Mouse (Mus musculus) hindbrain, embryonic 13.5 days (tissue): Measurements from ENCODE around the gene Nr3c2. TPM values are rescaled to one million over a fixed set of nuclear protein-coding genes. Genes with fewer than 3 reads are reported as not detected.

Experiments used
- ATAC-seq: fragments of 200-750 bp; cut with Nextera tagmentation; 2 replicates; pipeline ENCODE4 v1.8.0; 2017; ENCODE audit warnings: moderate TSS enrichment; ENCODE audit not compliant: low FRiP score
- H3K27ac ChIP-seq: fragments of 300-500 bp; sonication (generic); 2 replicates; pipeline ENCODE4 v1.5.1; 2015; ENCODE audit warnings: inconsistent platforms, mild to moderate bottlenecking, moderate library complexity
- H3K27me3 ChIP-seq: fragments of 300-500 bp; sonication (generic); 2 replicates; pipeline ENCODE4 v1.6.1; 2015; ENCODE audit warnings: mild to moderate bottlenecking, inconsistent platforms
- H3K36me3 ChIP-seq: fragments of 300-500 bp; sonication (generic); 2 replicates; pipeline ENCODE4 v1.6.1; 2015; ENCODE audit warnings: mild to moderate bottlenecking, inconsistent platforms
- H3K4me1 ChIP-seq: fragments of 300-500 bp; sonication (generic); replicated peaks from 2 replicates; pipeline ENCODE4 v1.6.1; 2015; ENCODE audit warnings: inconsistent platforms
- H3K4me2 ChIP-seq: fragments of 300-500 bp; sonication (generic); 2 replicates; pipeline ENCODE4 v1.6.1; 2015; ENCODE audit warnings: inconsistent platforms, mild to moderate bottlenecking, moderate library complexity
- H3K4me3 ChIP-seq: fragments of 300-500 bp; sonication (generic); 2 replicates; pipeline ENCODE4 v1.5.1; 2015; ENCODE audit warnings: mild to moderate bottlenecking, inconsistent platforms
- H3K9ac ChIP-seq: fragments of 300-500 bp; sonication (generic); 2 replicates; pipeline ENCODE4 v1.6.1; 2015; ENCODE audit warnings: mild to moderate bottlenecking, inconsistent platforms
- H3K9me3 ChIP-seq: fragments of 300-500 bp; sonication (generic); 2 replicates; pipeline ENCODE4 v1.6.1; 2016; ENCODE audit warnings: inconsistent platforms
- WGBS: fragments of 180-500 bp; shearing (Covaris S2); methylation state at CpG from one replicate; pipeline ENCODE4 v1.1.7; 2015; 5-methylcytosine and 5-hydroxymethylcytosine counted together
- polyA plus RNA-seq: library from polyadenylated mRNA; unstranded; fragments of >200 nt; fragmentation: Nextera tagmentation; extraction: Ambion mirVana; gene quantifications from 2 replicates; pipeline ENCODE4 v1.2.1, GENCODE M21; 2015

The Nr3c2 gene
- polyA plus RNA-seq, 1 experiment from 2014 or later, result 3.4 TPM

DNA sequence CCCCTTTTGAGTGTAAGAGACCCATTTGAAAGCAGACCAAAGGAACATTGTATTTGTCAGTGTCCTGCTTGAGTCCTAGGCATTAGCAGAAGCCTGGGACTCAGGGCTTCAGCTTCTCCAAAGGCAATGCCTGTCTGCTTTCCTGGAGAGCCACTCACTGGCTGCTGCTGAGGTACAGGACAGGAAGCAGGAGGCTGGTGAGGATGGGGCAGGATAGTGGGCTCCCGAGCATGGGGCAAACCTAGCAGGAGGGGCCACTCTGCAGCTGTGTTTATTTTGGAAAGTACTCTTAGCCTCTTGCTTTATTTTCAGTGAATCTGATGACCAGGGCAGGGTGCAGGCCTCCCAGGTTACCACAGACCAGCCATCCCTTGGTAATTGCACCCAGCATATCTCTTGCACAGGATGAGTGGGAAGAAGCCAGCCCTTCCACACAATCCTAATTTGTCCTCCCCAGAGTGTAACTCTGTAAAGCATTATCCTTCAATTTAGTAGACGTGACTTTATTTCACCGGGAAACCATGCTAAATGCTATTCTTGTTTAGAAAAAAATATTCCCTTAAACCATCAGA, 314.7 kb downstream of the Nr3c2 start:
- ATAC-seq, result no peak
- no peak overlapping the region for H3K9ac ChIP-seq
- H3K4me1 ChIP-seq, result no peaks in the 10 kb centered on the region
- no peak overlapping the region for H3K4me2 ChIP-seq
- no peaks in the 10 kb centered on the region for H3K27me3 ChIP-seq
- WGBS, result 82% methylated on average over 3 of the region's 3 CpGs
- H3K27ac ChIP-seq, result no peak overlapping the region
- no peak overlapping the region for H3K4me3 ChIP-seq
- no peaks in the 10 kb centered on the region for H3K9me3 ChIP-seq
- H3K36me3 ChIP-seq, result no peaks in the 10 kb centered on the region

DNA sequence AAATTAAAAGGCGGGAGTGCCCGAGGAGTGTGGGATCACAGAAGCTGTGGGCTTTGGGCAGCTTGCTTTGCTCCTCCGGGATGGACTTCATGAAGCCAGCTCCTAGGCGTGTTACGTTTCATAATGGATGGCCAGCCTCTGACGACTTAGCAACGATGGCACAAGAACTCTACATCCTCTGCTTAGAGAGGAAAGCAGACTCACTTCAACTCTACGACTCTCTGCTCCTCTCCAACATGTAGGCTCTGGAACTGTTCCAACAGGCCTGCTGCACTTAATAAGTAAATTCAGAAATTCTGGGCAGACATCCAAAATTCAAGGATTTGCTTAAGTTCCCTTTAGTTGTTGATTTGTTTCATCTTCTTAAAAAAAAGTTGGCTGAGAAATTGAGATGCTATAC, 315.4 kb downstream of the Nr3c2 start:
- Histone ChIP-seq H3K36me3 (no peaks in the 10 kb centered on the region), H3K27me3 (no peaks in the 10 kb centered on the region), H3K4me1 (no peaks in the 10 kb centered on the region), H3K4me3 (no peak overlapping the region), H3K4me2 (no peak overlapping the region), H3K9ac (no peak overlapping the region), H3K27ac (no peak overlapping the region), H3K9me3 (no peaks in the 10 kb centered on the region)
- 83% methylated on average over 8 of the region's 8 CpGs for WGBS
- no peak for ATAC-seq

DNA sequence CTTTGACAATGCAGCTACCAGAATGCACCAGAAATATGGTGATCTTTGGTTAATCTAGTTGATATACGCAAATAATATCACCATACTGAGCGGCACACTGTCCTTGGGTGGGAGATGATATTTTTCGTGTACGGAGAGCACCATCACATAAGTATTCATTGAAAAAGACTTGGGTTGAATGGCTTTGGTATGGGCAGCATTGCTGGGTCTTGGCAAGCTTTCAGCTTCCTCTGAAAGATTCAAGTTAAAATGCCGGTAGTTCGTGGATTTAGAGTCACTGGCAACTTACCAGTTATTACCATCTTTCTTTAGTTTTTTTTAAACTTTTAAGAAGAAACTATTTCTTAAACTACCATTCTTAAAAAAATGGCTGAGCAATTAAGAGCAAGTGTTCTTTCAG, 315.9 kb downstream of the Nr3c2 start:
- Histone ChIP-seq H3K9ac (no peak overlapping the region), H3K36me3 (no peaks in the 10 kb centered on the region), H3K9me3 (no peaks in the 10 kb centered on the region), H3K4me1 (no peaks in the 10 kb centered on the region), H3K27me3 (no peaks in the 10 kb centered on the region), H3K27ac (no peak overlapping the region), H3K4me2 (no peak overlapping the region), H3K4me3 (no peak overlapping the region)
- 88% methylated on average over 6 of the region's 6 CpGs for WGBS
- ATAC-seq, result no peak

DNA sequence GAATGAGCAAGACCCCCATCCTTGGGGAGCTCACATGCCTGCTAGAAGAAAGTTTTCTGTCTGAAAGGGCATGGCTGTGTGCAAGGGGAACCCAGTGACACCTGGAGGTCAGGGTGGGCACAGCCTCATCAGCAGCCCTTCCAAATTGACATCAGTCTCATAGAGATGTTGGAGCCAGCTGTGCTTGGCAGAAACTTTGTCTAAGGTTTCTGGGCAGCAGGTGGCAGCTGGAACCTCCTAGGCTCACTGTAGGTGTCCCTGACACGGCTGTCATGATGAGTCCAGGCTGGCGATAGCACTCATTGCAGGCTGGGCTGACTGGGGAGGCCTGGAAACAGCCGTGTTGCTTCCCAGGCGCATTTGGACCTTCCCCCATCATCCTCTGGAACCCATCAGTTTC, 323.9 kb downstream of the Nr3c2 start:
- Histone ChIP-seq H3K9ac (no peak overlapping the region), H3K36me3 (no peaks in the 10 kb centered on the region), H3K4me3 (no peak overlapping the region), H3K27ac (no peak overlapping the region), H3K27me3 (no peaks in the 10 kb centered on the region), H3K9me3 (no peaks in the 10 kb centered on the region), H3K4me2 (no peak overlapping the region), H3K4me1 (no peaks in the 10 kb centered on the region)
- ATAC-seq, result no peak
- 76% methylated on average over 4 of the region's 4 CpGs for WGBS

DNA sequence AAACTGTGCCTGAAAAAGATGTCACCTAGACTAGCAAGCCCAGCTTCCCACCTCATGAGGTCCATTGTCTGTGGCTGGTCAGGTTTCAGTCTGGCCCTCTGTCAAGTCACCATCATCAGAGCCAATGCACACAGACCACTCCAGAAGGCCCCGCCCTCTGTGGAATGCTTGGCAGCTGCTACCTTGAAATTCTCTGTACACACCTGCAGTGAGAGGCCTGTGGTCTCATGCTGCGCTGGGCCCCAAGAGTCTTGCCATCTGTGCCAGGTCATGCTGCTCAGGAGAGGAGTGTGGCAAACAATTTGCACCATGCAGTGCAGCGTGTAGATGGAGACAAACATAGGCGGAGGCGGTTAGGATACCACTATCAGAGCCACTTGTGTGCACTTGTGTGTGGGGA, 328.5 kb downstream of the Nr3c2 start:
- WGBS, result 88% methylated on average over 5 of the region's 5 CpGs

DNA sequence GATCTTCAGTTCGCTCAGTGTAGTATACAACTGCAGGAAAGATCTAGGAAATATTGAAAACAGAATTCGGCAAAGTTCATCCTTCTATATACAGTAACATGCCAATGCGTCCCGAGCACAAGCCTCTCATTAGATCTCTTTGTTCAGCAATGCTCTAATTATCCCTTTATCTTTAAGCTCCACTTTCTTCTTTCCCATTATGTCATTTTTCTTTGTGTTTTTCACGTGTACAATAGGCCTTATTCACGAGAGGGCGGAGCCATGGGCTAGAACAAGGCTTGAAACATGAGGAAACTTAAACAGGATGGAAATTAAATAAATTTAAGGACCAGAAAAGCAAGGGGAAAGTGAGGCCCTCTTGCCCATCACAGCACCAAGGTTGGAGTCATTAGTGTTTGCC, 329.4 kb downstream of the Nr3c2 start:
- no peak overlapping the region for H3K4me3 ChIP-seq
- WGBS, result 84% methylated on average over 7 of the region's 7 CpGs
- H3K9ac ChIP-seq, result no peak overlapping the region
- ATAC-seq, result no peak
- no peaks in the 10 kb centered on the region for H3K27me3 ChIP-seq
- H3K27ac ChIP-seq, result no peak overlapping the region
- H3K4me2 ChIP-seq, result no peak overlapping the region
- no peaks in the 10 kb centered on the region for H3K4me1 ChIP-seq
- no peaks in the 10 kb centered on the region for H3K9me3 ChIP-seq
- H3K36me3 ChIP-seq, result no peaks in the 10 kb centered on the region

More for the DNA sequence above, 328.5 kb downstream of the Nr3c2 start:
- Histone ChIP-seq H3K9ac (no peak overlapping the region), H3K27ac (no peak overlapping the region), H3K9me3 (no peaks in the 10 kb centered on the region), H3K4me2 (no peak overlapping the region), H3K4me3 (no peak overlapping the region), H3K4me1 (no peaks in the 10 kb centered on the region), H3K36me3 (no peaks in the 10 kb centered on the region), H3K27me3 (no peaks in the 10 kb centered on the region)
- ATAC-seq, result no peak

DNA sequence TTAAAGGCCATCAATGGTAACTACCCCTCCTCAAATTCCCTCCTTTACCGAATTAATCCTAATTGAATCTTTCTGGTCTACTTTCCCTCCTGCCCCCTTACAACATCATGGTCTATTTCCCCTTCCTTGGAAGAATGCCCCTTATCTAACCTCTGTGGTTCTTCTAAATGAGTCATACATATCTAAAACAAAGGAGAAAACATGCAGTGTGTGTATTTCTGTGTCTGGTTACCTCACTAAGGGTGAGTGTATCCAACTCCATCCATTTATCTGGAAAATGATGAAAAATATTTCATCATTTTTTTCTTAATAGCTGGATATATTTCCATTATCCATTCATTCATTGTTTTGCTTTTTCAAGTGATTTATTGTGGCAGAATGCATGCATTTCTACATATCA, 332.0 kb downstream of the Nr3c2 start:
- H3K9me3 ChIP-seq, result no peaks in the 10 kb centered on the region
- H3K27me3 ChIP-seq, result no peaks in the 10 kb centered on the region
- H3K36me3 ChIP-seq, result no peaks in the 10 kb centered on the region
- no peaks in the 10 kb centered on the region for H3K4me1 ChIP-seq
- no peak overlapping the region for H3K27ac ChIP-seq
- H3K4me3 ChIP-seq, result no peak overlapping the region
- no peak overlapping the region for H3K4me2 ChIP-seq
- 94% methylated on average over 1 of the region's 1 CpGs for WGBS
- no peak for ATAC-seq
- no peak overlapping the region for H3K9ac ChIP-seq

DNA sequence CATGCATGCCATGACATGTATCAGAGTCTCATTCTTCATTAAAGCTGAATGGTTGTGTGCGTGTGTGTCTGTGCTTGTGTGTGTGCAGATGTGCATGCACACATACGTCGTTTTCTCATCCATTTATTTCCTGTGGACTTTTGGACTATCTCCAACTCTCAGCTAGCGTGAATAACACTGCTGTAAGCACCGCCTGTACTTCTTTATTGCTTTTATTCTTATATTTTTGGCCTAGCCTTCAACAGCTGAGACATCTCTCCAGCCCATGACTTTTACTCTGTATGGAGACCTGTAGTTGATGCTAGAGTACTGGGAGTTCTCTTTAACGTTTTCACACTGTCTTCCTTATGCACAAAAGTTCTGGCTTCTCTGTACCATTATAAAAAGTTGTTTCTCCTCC, 332.6 kb downstream of the Nr3c2 start:
- Histone ChIP-seq H3K9ac (no peak overlapping the region), H3K27ac (no peak overlapping the region), H3K4me3 (no peak overlapping the region), H3K4me1 (no peaks in the 10 kb centered on the region), H3K4me2 (no peak overlapping the region), H3K36me3 (no peaks in the 10 kb centered on the region), H3K9me3 (no peaks in the 10 kb centered on the region), H3K27me3 (no peaks in the 10 kb centered on the region)
- WGBS, result 76% methylated on average over 6 of the region's 6 CpGs
- ATAC-seq, result no peak

DNA sequence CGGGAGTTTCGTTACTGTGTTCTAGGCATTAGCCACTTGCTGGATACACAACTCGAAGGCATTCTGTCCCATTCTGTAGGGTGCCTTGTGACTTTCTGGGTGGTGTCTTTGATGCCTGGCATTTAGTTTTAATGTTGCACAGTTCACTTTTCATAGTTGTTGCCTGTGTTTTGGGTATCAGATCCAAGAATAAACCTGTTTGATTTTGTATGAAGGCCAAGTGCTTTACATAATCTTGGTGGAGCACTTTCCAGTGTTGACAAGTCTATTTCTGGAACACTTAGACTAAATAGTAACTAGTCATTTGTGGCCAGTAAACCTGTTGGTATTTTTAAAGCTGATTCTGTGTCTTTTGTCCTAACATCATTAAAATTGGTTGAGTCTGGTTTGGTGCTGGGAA, 333.2 kb downstream of the Nr3c2 start:
- Histone ChIP-seq H3K27me3 (no peaks in the 10 kb centered on the region), H3K27ac (no peak overlapping the region), H3K9me3 (no peaks in the 10 kb centered on the region), H3K4me2 (no peak overlapping the region), H3K4me3 (no peak overlapping the region), H3K36me3 (no peaks in the 10 kb centered on the region), H3K9ac (no peak overlapping the region), H3K4me1 (no peaks in the 10 kb centered on the region)
- ATAC-seq, result no peak
- WGBS, result 95% methylated on average over 3 of the region's 3 CpGs

DNA sequence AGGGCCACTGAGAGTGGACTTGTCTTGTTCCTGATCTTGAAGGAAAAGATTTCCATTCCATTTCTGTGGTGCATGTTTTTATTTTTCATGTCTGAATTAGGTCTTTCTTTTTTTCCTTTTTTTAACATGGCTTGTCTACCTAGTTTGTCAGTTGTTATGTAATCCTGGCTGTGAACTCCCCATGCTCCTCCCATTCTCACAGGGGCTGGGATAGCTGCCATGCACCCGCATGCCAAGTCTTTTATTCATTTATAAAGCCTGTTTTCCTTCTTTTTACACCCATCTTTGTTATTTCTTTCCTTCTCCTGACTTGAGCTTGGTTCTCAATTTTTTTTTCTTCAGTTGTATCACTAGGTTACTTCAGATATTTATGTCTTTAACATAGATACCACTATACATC, 337.5 kb downstream of the Nr3c2 start:
- Histone ChIP-seq H3K27me3 (no peaks in the 10 kb centered on the region), H3K4me1 (no peaks in the 10 kb centered on the region), H3K9me3 (no peaks in the 10 kb centered on the region), H3K4me3 (no peak overlapping the region), H3K36me3 (no peaks in the 10 kb centered on the region), H3K9ac (no peak overlapping the region), H3K4me2 (no peak overlapping the region), H3K27ac (no peak overlapping the region)
- 79% methylated on average over 1 of the region's 1 CpGs for WGBS
- no peak for ATAC-seq

DNA sequence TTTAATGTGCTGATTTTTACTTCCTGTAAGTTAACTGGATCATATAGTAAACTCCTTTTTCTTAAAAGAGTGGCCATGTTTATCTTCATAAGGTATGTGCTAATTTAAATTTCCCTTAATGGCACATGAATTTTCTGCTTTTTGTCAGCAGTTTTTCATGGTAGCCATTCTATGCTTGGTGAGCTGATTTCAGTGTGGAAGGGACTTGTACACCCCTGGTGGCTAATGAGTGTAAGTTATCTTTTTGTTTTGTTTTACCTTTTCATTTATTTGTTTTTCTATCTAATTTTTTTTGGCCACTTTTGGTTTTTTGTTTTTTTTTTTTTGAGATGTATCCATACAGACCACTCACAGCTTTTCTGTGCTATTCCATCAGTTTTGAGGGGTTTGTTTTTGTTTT, 340.2 kb downstream of the Nr3c2 start:
- Histone ChIP-seq H3K9ac (no peak overlapping the region), H3K4me3 (no peak overlapping the region), H3K36me3 (no peaks in the 10 kb centered on the region), H3K9me3 (no peaks in the 10 kb centered on the region), H3K27me3 (no peaks in the 10 kb centered on the region), H3K27ac (no peak overlapping the region), H3K4me1 (peaks cover 4% of the 10 kb centered on the region), H3K4me2 (no peak overlapping the region)
- no peak for ATAC-seq

DNA sequence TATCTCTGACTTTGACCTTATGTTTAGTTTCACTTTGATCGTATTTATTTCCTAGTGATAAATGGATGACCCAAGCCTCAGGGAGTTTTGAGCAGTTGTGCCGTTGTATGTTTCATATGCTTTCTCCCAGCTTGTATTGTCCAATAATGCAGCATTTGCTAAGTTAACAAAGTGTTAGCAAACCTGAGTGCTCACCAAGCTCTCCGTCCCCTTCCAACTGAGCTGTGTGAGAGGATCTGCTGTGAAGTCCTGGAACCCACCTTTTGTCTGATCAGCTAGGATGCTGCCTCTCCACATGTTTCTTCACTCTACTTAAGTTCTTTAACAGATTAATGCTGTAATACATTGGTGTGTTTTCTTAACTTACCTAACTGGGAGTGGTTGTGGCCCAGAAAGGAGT, 342.1 kb downstream of the Nr3c2 start:
- H3K4me1 ChIP-seq, result peaks cover 6% of the 10 kb centered on the region
- no peak for ATAC-seq
- H3K27ac ChIP-seq, result no peak overlapping the region
- no peaks in the 10 kb centered on the region for H3K27me3 ChIP-seq
- H3K9ac ChIP-seq, result no peak overlapping the region
- H3K36me3 ChIP-seq, result no peaks in the 10 kb centered on the region
- no peak overlapping the region for H3K4me3 ChIP-seq
- WGBS, result 90% methylated on average over 3 of the region's 3 CpGs
- H3K9me3 ChIP-seq, result no peaks in the 10 kb centered on the region
- H3K4me2 ChIP-seq, result no peak overlapping the region

DNA sequence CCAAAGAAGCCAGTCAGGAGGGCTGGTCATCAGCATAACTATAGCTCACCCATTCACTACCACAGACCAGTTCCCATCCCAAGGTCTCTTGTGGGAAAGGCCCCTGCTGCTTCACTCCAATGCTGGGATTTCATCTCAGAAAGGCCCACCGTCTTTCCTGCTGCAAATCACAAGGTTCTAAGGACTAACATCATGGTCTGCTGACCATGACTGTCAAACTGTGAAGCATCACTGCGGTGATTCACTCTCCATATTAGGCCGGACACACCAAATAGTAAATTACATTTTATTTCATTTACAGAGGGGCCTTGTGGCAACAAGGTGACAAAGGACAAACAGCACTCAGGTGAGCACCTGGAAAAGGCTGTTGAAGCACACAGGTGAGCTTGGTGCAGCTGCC, 350.9 kb downstream of the Nr3c2 start:
- Histone ChIP-seq H3K4me2 (no peak overlapping the region), H3K4me1 (no peaks in the 10 kb centered on the region), H3K27me3 (no peaks in the 10 kb centered on the region), H3K27ac (no peak overlapping the region), H3K9ac (no peak overlapping the region), H3K9me3 (no peaks in the 10 kb centered on the region), H3K4me3 (no peak overlapping the region), H3K36me3 (no peaks in the 10 kb centered on the region)
- no peak for ATAC-seq
- WGBS, result 79% methylated on average over 3 of the region's 3 CpGs

DNA sequence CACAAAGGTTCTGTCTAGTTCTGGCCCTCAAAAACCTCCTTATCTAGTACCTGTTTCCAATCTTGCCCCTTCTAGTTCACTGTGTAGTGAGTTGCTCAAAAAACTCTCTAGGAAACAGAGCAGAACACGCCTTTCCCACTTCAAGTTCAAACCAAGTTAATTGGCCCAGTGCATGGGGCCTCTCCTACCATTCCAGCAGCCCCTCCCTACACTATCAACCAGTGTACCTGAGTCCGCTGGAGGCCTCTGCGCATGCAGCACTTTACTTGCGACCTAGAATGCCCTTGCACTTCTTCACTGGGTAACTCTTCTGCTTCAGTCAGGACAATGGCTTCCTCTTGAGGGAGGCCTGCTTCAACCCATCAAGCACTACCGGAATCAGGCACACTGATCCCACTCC, 351.9 kb downstream of the Nr3c2 start:
- H3K27me3 ChIP-seq, result no peaks in the 10 kb centered on the region
- H3K9me3 ChIP-seq, result no peaks in the 10 kb centered on the region
- WGBS, result 98% methylated on average over 5 of the region's 5 CpGs
- no peak overlapping the region for H3K9ac ChIP-seq
- no peak overlapping the region for H3K27ac ChIP-seq
- H3K36me3 ChIP-seq, result no peaks in the 10 kb centered on the region
- no peak for ATAC-seq
- no peak overlapping the region for H3K4me3 ChIP-seq
- no peaks in the 10 kb centered on the region for H3K4me1 ChIP-seq
- no peak overlapping the region for H3K4me2 ChIP-seq
